Mouse (Mus musculus) MEL-GATA-1-ER (cell line): ENCODE measurements around the gene Mid1.
"Not testable (repeated sequence)": the region's sequence is repeated elsewhere in the genome, so short reads cannot be mapped to it uniquely, and the experiment has no call there.

Experiments
- DNase-seq: peaks from one replicate; pipeline ENCODE4 v3.0.0-alpha.2; 2012; ENCODE audit warnings: low read depth; ENCODE audit errors: extremely low read depth

The Mid1 gene

GRCm38 (mm10) chrX:170013421-170013820, 328.4 kb downstream of the Mid1 start:
- DNase-seq = not testable (repeated sequence)

- not testable (repeated sequence) for DNase-seq
Observed at GRCm38 (mm10) chrX:170014038-170014437, 329.0 kb downstream of the Mid1 start.

- DNase-seq = not testable (repeated sequence)
Observed at GRCm38 (mm10) chrX:170015883-170016282, 330.9 kb downstream of the Mid1 start.

- DNase-seq = peak; percentile 99
Observed at GRCm38 (mm10) chrX:170017333-170018245, 332.6 kb downstream of the Mid1 start.

GRCm38 (mm10) chrX:170018571-170019218, 333.7 kb downstream of the Mid1 start:
- DNase-seq = not testable (repeated sequence)

GRCm38 (mm10) chrX:170019219-170019953, 334.4 kb downstream of the Mid1 start:
- DNase-seq = not testable (repeated sequence)

GRCm38 (mm10) chrX:170019954-170020689, 335.1 kb downstream of the Mid1 start:
- DNase-seq = not testable (repeated sequence)

GRCm38 (mm10) chrX:170020690-170021050, 335.7 kb downstream of the Mid1 start:
- not testable (repeated sequence) for DNase-seq

- DNase-seq = not testable (repeated sequence)
Observed at GRCm38 (mm10) chrX:170021205-170021604, 336.2 kb downstream of the Mid1 start.

- DNase-seq = not testable (repeated sequence)
Observed at GRCm38 (mm10) chrX:170021750-170022461, 336.9 kb downstream of the Mid1 start.
